Mouse (Mus musculus): Measurements from ENCODE around the gene Ecm1. TPM values are rescaled to one million over a fixed set of nuclear protein-coding genes. Genes with fewer than 3 reads are reported as not detected.
A peak's percentile ranks its signal among the peaks of the same experiment; 100 is the strongest.

Gene Ecm1
- polyA plus RNA-seq, 1 experiment from 2014 or later: 254 TPM

DNA sequence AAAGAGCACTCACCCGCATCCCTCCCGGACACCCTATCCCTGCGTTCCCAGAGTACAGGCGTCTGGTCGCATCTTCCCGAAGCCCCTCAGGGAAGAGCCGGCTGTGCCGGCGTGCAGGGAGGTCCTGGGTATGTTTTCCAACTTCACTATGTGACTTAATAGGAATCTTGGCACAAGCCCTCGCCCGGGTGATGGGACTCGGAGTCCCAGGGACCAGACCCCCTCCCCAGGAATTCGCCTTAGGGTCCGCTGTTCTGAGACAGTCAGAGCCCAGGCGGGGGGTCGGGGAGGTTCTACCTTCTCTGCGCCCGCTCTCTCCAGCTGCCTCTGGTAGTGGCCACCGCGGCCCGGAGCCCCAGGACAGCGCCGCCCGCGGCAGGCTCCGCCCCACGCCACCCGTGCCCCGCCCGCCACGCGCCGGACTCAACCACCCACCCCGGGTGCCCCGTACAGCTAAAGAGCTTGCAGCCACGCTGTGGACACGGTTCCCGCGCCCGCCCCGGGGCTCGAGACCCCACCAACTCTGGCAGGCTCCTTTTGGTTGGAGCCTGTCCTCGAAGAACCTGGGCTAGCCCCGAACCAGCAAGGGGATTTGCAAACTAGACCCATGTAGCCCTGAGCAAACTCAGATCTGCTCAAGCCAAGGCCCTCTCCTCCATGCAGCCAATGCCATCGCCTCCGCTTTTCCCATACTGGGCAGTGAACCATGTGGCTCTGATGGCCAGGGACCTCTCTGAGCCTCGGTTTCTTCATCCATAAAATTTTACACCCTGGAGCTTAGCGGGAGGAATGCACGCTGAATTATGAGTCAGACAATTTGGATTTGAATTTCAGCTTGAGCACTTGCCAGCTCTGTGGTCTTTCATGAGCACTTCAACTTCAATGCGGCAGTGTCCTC is 51.6 kb downstream of the Ecm1 start, which contains the start of gene Adamtsl4:
TSS of gene Adamtsl4 (minus strand) at position 394 of the 898 bp plus-strand sequence.
- WGBS: 3% methylated on average over 42 of the region's 50 CpGs
- H3K9me3 ChIP-seq (ENCODE audit: control insufficient read depth, low read length): no peaks in the 10 kb centered on the region
- H3K27ac ChIP-seq (replicated peaks): peak within 1 kb of the TSS; percentile 97
- DNase-seq (ENCODE audit: low spot score) (peak; percentile 83), ATAC-seq (ENCODE audit: low FRiP score, low TSS enrichment) (peak; percentile 79)
- TF ChIP-seq EP300 (optimal IDR thresholded peaks at IDR 0.05) (no peak), CTCF (IDR thresholded peaks at IDR 0.05; ENCODE audit: low read depth) (peak; percentile 28; the same call in 1 of the 2 replicates)
- no peaks in the 10 kb centered on the region for H3K36me3 ChIP-seq (ENCODE audit: control insufficient read depth, insufficient read depth, low read length)
- H3K4me3 ChIP-seq (ENCODE audit: low read depth, low read length): peak within 1 kb of the TSS; percentile 50
- H3K4me1 ChIP-seq (replicated peaks; ENCODE audit: control insufficient read depth, insufficient read depth): peaks cover 5% of the 10 kb centered on the region
- H3K27me3 ChIP-seq (ENCODE audit: control insufficient read depth, insufficient read depth, low read length): no peaks in the 10 kb centered on the region
- peak within 1 kb of the TSS; percentile 83 for H3K4me2 ChIP-seq (replicated peaks; ENCODE audit: low read depth)
- H3K9ac ChIP-seq (ENCODE audit: low read length): peak within 1 kb of the TSS; percentile 67

DNA sequence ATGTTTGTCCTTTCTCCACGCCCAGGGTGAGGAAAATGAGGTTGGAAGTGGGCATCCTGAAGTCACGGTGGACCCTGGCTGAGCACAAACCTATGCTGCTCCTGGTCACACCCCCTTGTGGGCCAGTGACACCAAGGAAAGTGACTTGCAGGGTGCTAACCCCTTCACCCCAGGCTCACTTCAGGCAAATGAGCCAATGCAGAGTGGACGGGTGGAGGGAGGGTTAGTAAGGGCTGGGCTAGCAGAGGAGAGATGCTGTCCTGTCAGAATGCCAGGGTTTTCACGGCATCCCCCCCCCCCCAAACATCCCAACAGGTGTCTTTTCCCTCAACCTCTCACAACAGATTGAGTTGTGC is 52.2 kb downstream of the Ecm1 start:
- Histone ChIP-seq H3K27ac (replicated peaks) (peak overlapping the region; percentile 97), H3K4me1 (replicated peaks; ENCODE audit: control insufficient read depth, insufficient read depth) (peaks cover 5% of the 10 kb centered on the region), H3K9me3 (ENCODE audit: control insufficient read depth, low read length) (no peaks in the 10 kb centered on the region), H3K36me3 (ENCODE audit: control insufficient read depth, insufficient read depth, low read length) (no peaks in the 10 kb centered on the region), H3K4me2 (replicated peaks; ENCODE audit: low read depth) (peak overlapping the region; percentile 83), H3K27me3 (ENCODE audit: control insufficient read depth, insufficient read depth, low read length) (no peaks in the 10 kb centered on the region), H3K9ac (ENCODE audit: low read length) (peak overlapping the region; percentile 67), H3K4me3 (ENCODE audit: low read depth, low read length) (peak overlapping the region; percentile 50)
- no peak for TF ChIP-seq EP300 (optimal IDR thresholded peaks at IDR 0.05)
- TF ChIP-seq CTCF (IDR thresholded peaks at IDR 0.05; ENCODE audit: low read depth): no peak
- WGBS: 13% methylated on average over 4 of the region's 4 CpGs
- ATAC-seq (ENCODE audit: low FRiP score, low TSS enrichment): peak; percentile 16; the same call in 1 of the 2 replicates
- DNase-seq (ENCODE audit: low spot score): no peak

- H3K9ac ChIP-seq (ENCODE audit: low read length): peak overlapping the region; percentile 67
These were observed 52.7 kb downstream of the Ecm1 start for GRCm38 (mm10) chr3:95686492-95687167.

DNA sequence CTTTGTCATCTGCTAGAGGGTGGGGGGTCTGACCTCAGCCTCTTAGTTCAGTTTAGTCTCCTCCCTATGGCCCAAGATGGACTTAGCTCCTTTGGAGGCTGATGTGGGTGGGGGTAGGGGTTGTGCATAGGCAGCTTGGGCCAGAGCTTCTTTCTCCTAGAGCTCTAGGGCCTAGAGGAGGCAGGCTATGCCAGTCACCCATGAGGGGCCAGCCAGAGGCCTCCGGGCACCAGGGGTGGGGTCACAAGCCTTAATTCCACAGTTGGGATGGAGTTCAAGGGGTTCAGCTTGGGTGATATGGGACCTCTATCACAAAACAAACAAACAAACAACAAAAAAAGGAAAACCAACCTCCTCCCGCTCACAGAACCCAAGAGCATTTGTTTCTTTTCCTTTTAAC is 53.7 kb downstream of the Ecm1 start:
- no peak overlapping the region for H3K4me3 ChIP-seq (ENCODE audit: low read depth, low read length)
- TF ChIP-seq EP300 (optimal IDR thresholded peaks at IDR 0.05): no peak
- TF ChIP-seq CTCF (IDR thresholded peaks at IDR 0.05; ENCODE audit: low read depth): no peak
- H3K9me3 ChIP-seq (ENCODE audit: control insufficient read depth, low read length): no peaks in the 10 kb centered on the region
- H3K36me3 ChIP-seq (ENCODE audit: control insufficient read depth, insufficient read depth, low read length): no peaks in the 10 kb centered on the region
- H3K4me1 ChIP-seq (replicated peaks; ENCODE audit: control insufficient read depth, insufficient read depth): peaks cover 5% of the 10 kb centered on the region
- no peaks in the 10 kb centered on the region for H3K27me3 ChIP-seq (ENCODE audit: control insufficient read depth, insufficient read depth, low read length)
- DNase-seq (ENCODE audit: low spot score) (no peak), ATAC-seq (ENCODE audit: low FRiP score, low TSS enrichment) (no peak)
- H3K9ac ChIP-seq (ENCODE audit: low read length): 0 out of 2 replicates have a peak overlapping the region, but pooled peaks have one; percentile 13
- peak overlapping the region; percentile 97 for H3K27ac ChIP-seq (replicated peaks)
- 68% methylated on average over 2 of the region's 2 CpGs for WGBS
- H3K4me2 ChIP-seq (replicated peaks; ENCODE audit: low read depth): no peak overlapping the region; the same call in 1 of the 2 replicates

More at GRCm38 (mm10) chr3:95686492-95687167, 52.7 kb downstream of the Ecm1 start:
- no peaks in the 10 kb centered on the region for H3K27me3 ChIP-seq (ENCODE audit: control insufficient read depth, insufficient read depth, low read length)
- peak overlapping the region; percentile 97 for H3K27ac ChIP-seq (replicated peaks)
- no peaks in the 10 kb centered on the region for H3K9me3 ChIP-seq (ENCODE audit: control insufficient read depth, low read length)
- H3K4me1 ChIP-seq (replicated peaks; ENCODE audit: control insufficient read depth, insufficient read depth): peaks cover 5% of the 10 kb centered on the region
- H3K4me3 ChIP-seq (ENCODE audit: low read depth, low read length): peak overlapping the region; percentile 50
- no peak for TF ChIP-seq EP300 (optimal IDR thresholded peaks at IDR 0.05)
- TF ChIP-seq CTCF (IDR thresholded peaks at IDR 0.05; ENCODE audit: low read depth): no peak
- WGBS: 36% methylated on average over 10 of the region's 10 CpGs
- peak overlapping the region; percentile 83 for H3K4me2 ChIP-seq (replicated peaks; ENCODE audit: low read depth)
- H3K36me3 ChIP-seq (ENCODE audit: control insufficient read depth, insufficient read depth, low read length): no peaks in the 10 kb centered on the region
- no peak for DNase-seq (ENCODE audit: low spot score)
- ATAC-seq (ENCODE audit: low FRiP score, low TSS enrichment): peak; percentile 41; the same call in 1 of the 2 replicates

GRCm38 (mm10) chr3:95685301-95685700 is 54.1 kb downstream of the Ecm1 start:
- peak overlapping the region; percentile 97; the same call in 1 of the 2 replicates for H3K27ac ChIP-seq (replicated peaks)
- H3K9me3 ChIP-seq (ENCODE audit: control insufficient read depth, low read length): no peaks in the 10 kb centered on the region
- no peaks in the 10 kb centered on the region for H3K36me3 ChIP-seq (ENCODE audit: control insufficient read depth, insufficient read depth, low read length)
- no peak overlapping the region for H3K4me3 ChIP-seq (ENCODE audit: low read depth, low read length)
- 0 out of 2 replicates have a peak overlapping the region, but pooled peaks have one; percentile 8 for H3K4me2 ChIP-seq (replicated peaks; ENCODE audit: low read depth)
- ATAC-seq (ENCODE audit: low FRiP score, low TSS enrichment) (no peak), DNase-seq (ENCODE audit: low spot score) (no peak)
- WGBS: 72% methylated on average over 4 of the region's 4 CpGs
- no peak overlapping the region for H3K9ac ChIP-seq (ENCODE audit: low read length)
- peaks cover 5% of the 10 kb centered on the region for H3K4me1 ChIP-seq (replicated peaks; ENCODE audit: control insufficient read depth, insufficient read depth)
- no peak for TF ChIP-seq CTCF (IDR thresholded peaks at IDR 0.05; ENCODE audit: low read depth)
- TF ChIP-seq EP300 (optimal IDR thresholded peaks at IDR 0.05): no peak
- H3K27me3 ChIP-seq (ENCODE audit: control insufficient read depth, insufficient read depth, low read length): no peaks in the 10 kb centered on the region

All from stomach, postnatal 0 days (tissue).